Mouse (Mus musculus) adrenal gland, postnatal 25 days (tissue): ENCODE measurements around the gene Grm6. TPM values are rescaled to one million over a fixed set of nuclear protein-coding genes. Genes with fewer than 3 reads are reported as not detected.

Source experiments
- total RNA-seq: library from RNA; stranded (reverse); gene quantifications from 2 replicates; pipeline ENCODE4 v1.2.3, GENCODE M21; 2021

Gene Grm6
- total RNA-seq, 1 experiment from 2014 or later: not detected

Other genes with a start within 250 kb of the Grm6 start
- gene Adamts2, start 248.6 kb upstream of the Grm6 start, total RNA-seq: 5.0 and 6.6 TPM in 2 replicates
- 5.5 and 5.6 TPM in 2 replicates for gene Zfp354c, start 23.0 kb upstream of the Grm6 start, total RNA-seq
- 0.62 and 1.0 TPM in 2 replicates for gene Zfp879, start 9.1 kb upstream of the Grm6 start, total RNA-seq
- gene Zfp454, start 37.0 kb downstream of the Grm6 start, total RNA-seq: 4.7 and 6.3 TPM in 2 replicates
- gene Zfp2, start 65.5 kb downstream of the Grm6 start, total RNA-seq: 7.4 and 11.2 TPM in 2 replicates
- 3.4 and 4.1 TPM in 2 replicates for gene Zfp354b, start 80.9 kb downstream of the Grm6 start, total RNA-seq
- gene 4933414I15Rik, start 93.1 kb downstream of the Grm6 start, total RNA-seq: not detected in 2 replicates
- gene Prop1, start 103.1 kb downstream of the Grm6 start, total RNA-seq: not detected in 2 replicates
- not detected in 2 replicates for gene Olfr1378, start 115.8 kb downstream of the Grm6 start, total RNA-seq
- not detected in 2 replicates for gene Olfr1377, start 131.3 kb downstream of the Grm6 start, total RNA-seq
- gene Olfr51, start 152.9 kb downstream of the Grm6 start, total RNA-seq: not detected in 2 replicates
- 0.33 and 0.49 TPM in 2 replicates for gene Olfr54, start 163.6 kb downstream of the Grm6 start, total RNA-seq
- gene Olfr1375, start 197.4 kb downstream of the Grm6 start, total RNA-seq: not detected in 2 replicates
- 8.0 and 8.8 TPM in 2 replicates for gene Zfp354a, start 208.6 kb downstream of the Grm6 start, total RNA-seq